Mouse (Mus musculus) liver, adult 2 months (tissue): ENCODE data around the gene Zfp568.

Experiments
- CTCF ChIP-seq: fragments of 200-500 bp; IDR thresholded peaks from 2 replicates; pipeline ENCODE4 v1.5.1; 2011; ENCODE audit warnings: low read depth, low read length, control low read depth
- POLR2A ChIP-seq: fragments of 200-500 bp; IDR thresholded peaks from 2 replicates; pipeline ENCODE4 v1.6.1; 2011; ENCODE audit warnings: low read length, control low read depth; ENCODE audit not compliant: insufficient read depth; ENCODE audit errors: extremely low read depth

- TF ChIP-seq CTCF, result no peak
- no peak for TF ChIP-seq POLR2A
These were observed 69.8 kb downstream of the Zfp568 start for GRCm38 (mm10) chr7:30053591-30053990.
